Mouse (Mus musculus) liver, embryonic 13.5 days (tissue): ENCODE data around the gene Npm1. TPM values are rescaled to one million over a fixed set of nuclear protein-coding genes. Genes with fewer than 3 reads are reported as not detected.

Experiments used
- ATAC-seq: fragments of 200-750 bp; cut with Nextera tagmentation; 2 replicates; pipeline ENCODE4 v1.8.0; 2017; ENCODE audit warnings: low read depth, mild to moderate bottlenecking, moderate number of reproducible peaks, moderate library complexity
- DNase-seq: peaks from one replicate; pipeline ENCODE4 v3.0.0; 2022
- H3K27ac ChIP-seq: fragments of 300-500 bp; sonication (generic); 2 replicates; pipeline ENCODE4 v1.5.1; 2015; ENCODE audit warnings: moderate library complexity, mild to moderate bottlenecking, inconsistent platforms
- H3K27me3 ChIP-seq: fragments of 300-500 bp; sonication (generic); 2 replicates; pipeline ENCODE4 v1.6.1; 2015; ENCODE audit warnings: mild to moderate bottlenecking, inconsistent platforms
- H3K36me3 ChIP-seq: fragments of 300-500 bp; sonication (generic); 2 replicates; pipeline ENCODE4 v1.6.1; 2015; ENCODE audit warnings: mild to moderate bottlenecking, inconsistent platforms
- H3K4me1 ChIP-seq: fragments of 300-500 bp; sonication (generic); replicated peaks from 2 replicates; pipeline ENCODE4 v1.6.1; 2015; ENCODE audit warnings: inconsistent platforms
- H3K4me2 ChIP-seq: fragments of 300-500 bp; sonication (generic); 2 replicates; pipeline ENCODE4 v1.6.1; 2015; ENCODE audit warnings: inconsistent platforms, mild to moderate bottlenecking, moderate library complexity
- H3K4me3 ChIP-seq: fragments of 300-500 bp; sonication (generic); replicated peaks from 2 replicates; pipeline ENCODE4 v1.5.1; 2015; ENCODE audit warnings: mild to moderate bottlenecking, inconsistent platforms
- H3K9ac ChIP-seq: fragments of 300-500 bp; sonication (generic); 2 replicates; pipeline ENCODE4 v1.6.1; 2015; ENCODE audit warnings: mild to moderate bottlenecking, inconsistent platforms
- H3K9me3 ChIP-seq: fragments of 300-500 bp; sonication (generic); replicated peaks from 2 replicates; pipeline ENCODE4 v1.6.1; 2016; ENCODE audit warnings: inconsistent platforms
- WGBS: fragments of 180-500 bp; shearing (Covaris S2); methylation state at CpG from one replicate; pipeline ENCODE4 v1.1.7; 2015; ENCODE audit not compliant: insufficient replicate concordance; 5-methylcytosine and 5-hydroxymethylcytosine counted together
- polyA plus RNA-seq: library from polyadenylated mRNA; unstranded; fragments of >200 nt; fragmentation: Nextera tagmentation; extraction: Ambion mirVana; gene quantifications from 2 replicates; pipeline ENCODE4 v1.2.1, GENCODE M21; 2015

Npm1 gene
- polyA plus RNA-seq, 1 experiment from 2014 or later: 964 TPM

- H3K4me3 ChIP-seq: no peak overlapping the region
- no peak overlapping the region for H3K9ac ChIP-seq
- WGBS: 18% methylated on average over 9 of the region's 9 CpGs
- ATAC-seq: no peak
- no peak overlapping the region for H3K27ac ChIP-seq
- no peaks in the 10 kb centered on the region for H3K36me3 ChIP-seq
- H3K4me1 ChIP-seq: peaks cover 17% of the 10 kb centered on the region
- no peak for DNase-seq
- H3K9me3 ChIP-seq: no peaks in the 10 kb centered on the region
- H3K4me2 ChIP-seq: no peak overlapping the region
- H3K27me3 ChIP-seq: peaks cover 78% of the 10 kb centered on the region
Measured at GRCm38 (mm10) chr11:33143906-33144305, 19.1 kb downstream of the Npm1 start.

GRCm38 (mm10) chr11:33142801-33143200 is 20.2 kb downstream of the Npm1 start:
- Histone ChIP-seq H3K4me1 (peaks cover 13% of the 10 kb centered on the region), H3K9me3 (no peaks in the 10 kb centered on the region), H3K4me3 (no peak overlapping the region), H3K36me3 (no peaks in the 10 kb centered on the region), H3K27ac (no peak overlapping the region), H3K9ac (no peak overlapping the region), H3K4me2 (no peak overlapping the region), H3K27me3 (peaks cover 68% of the 10 kb centered on the region)
- no peak for DNase-seq
- WGBS: 77% methylated on average over 1 of the region's 1 CpGs
- no peak for ATAC-seq

GRCm38 (mm10) chr11:33140111-33140460 is 22.9 kb downstream of the Npm1 start:
- Histone ChIP-seq H3K9me3 (no peaks in the 10 kb centered on the region), H3K27me3 (peaks cover 48% of the 10 kb centered on the region), H3K9ac (no peak overlapping the region), H3K27ac (no peak overlapping the region), H3K36me3 (no peaks in the 10 kb centered on the region), H3K4me2 (no peak overlapping the region), H3K4me1 (no peaks in the 10 kb centered on the region), H3K4me3 (no peak overlapping the region)
- DNase-seq: no peak
- no peak for ATAC-seq
- WGBS: 73% methylated on average over 5 of the region's 5 CpGs

- no peak for ATAC-seq
- DNase-seq: no peak
- Histone ChIP-seq H3K9ac (no peak overlapping the region), H3K36me3 (no peaks in the 10 kb centered on the region), H3K27ac (no peak overlapping the region), H3K4me3 (no peak overlapping the region), H3K4me2 (no peak overlapping the region), H3K27me3 (peaks cover 43% of the 10 kb centered on the region), H3K4me1 (no peaks in the 10 kb centered on the region), H3K9me3 (no peaks in the 10 kb centered on the region)
- 49% methylated on average over 9 of the region's 9 CpGs for WGBS
Measured at GRCm38 (mm10) chr11:33139458-33140110, 23.4 kb downstream of the Npm1 start.

GRCm38 (mm10) chr11:33138686-33139085 is 24.3 kb downstream of the Npm1 start:
- no peak for DNase-seq
- no peak overlapping the region for H3K4me2 ChIP-seq
- no peaks in the 10 kb centered on the region for H3K9me3 ChIP-seq
- no peak overlapping the region for H3K4me3 ChIP-seq
- H3K4me1 ChIP-seq: no peaks in the 10 kb centered on the region
- H3K27me3 ChIP-seq: peaks cover 34% of the 10 kb centered on the region
- 63% methylated on average over 5 of the region's 5 CpGs for WGBS
- no peak overlapping the region for H3K9ac ChIP-seq
- ATAC-seq: no peak
- no peak overlapping the region for H3K27ac ChIP-seq
- no peaks in the 10 kb centered on the region for H3K36me3 ChIP-seq

GRCm38 (mm10) chr11:33134391-33134986 is 28.5 kb downstream of the Npm1 start:
- no peak overlapping the region for H3K4me3 ChIP-seq
- ATAC-seq (no peak), DNase-seq (no peak)
- peaks cover 12% of the 10 kb centered on the region; the same call in 1 of the 2 replicates for H3K27me3 ChIP-seq
- H3K27ac ChIP-seq: no peak overlapping the region
- WGBS: 68% methylated on average over 8 of the region's 8 CpGs
- H3K4me2 ChIP-seq: no peak overlapping the region
- no peaks in the 10 kb centered on the region for H3K4me1 ChIP-seq
- no peak overlapping the region for H3K9ac ChIP-seq
- H3K36me3 ChIP-seq: no peaks in the 10 kb centered on the region
- no peaks in the 10 kb centered on the region for H3K9me3 ChIP-seq

GRCm38 (mm10) chr11:33132619-33133338 is 30.2 kb downstream of the Npm1 start:
- no peak overlapping the region for H3K4me2 ChIP-seq
- peaks cover 6% of the 10 kb centered on the region; the same call in 1 of the 2 replicates for H3K27me3 ChIP-seq
- no peak overlapping the region for H3K4me3 ChIP-seq
- DNase-seq (no peak), ATAC-seq (no peak)
- WGBS: 55% methylated on average over 8 of the region's 8 CpGs
- no peak overlapping the region for H3K9ac ChIP-seq
- no peak overlapping the region for H3K27ac ChIP-seq
- no peaks in the 10 kb centered on the region for H3K36me3 ChIP-seq
- H3K4me1 ChIP-seq: no peaks in the 10 kb centered on the region
- no peaks in the 10 kb centered on the region for H3K9me3 ChIP-seq

- Histone ChIP-seq H3K4me2 (no peak overlapping the region), H3K4me1 (0 out of 2 replicates have a peak, but pooled peaks cover 4% of the 10 kb centered on the region), H3K27me3 (peaks cover 33% of the 10 kb centered on the region), H3K4me3 (no peak overlapping the region), H3K9me3 (no peaks in the 10 kb centered on the region), H3K27ac (no peak overlapping the region), H3K9ac (no peak overlapping the region), H3K36me3 (no peaks in the 10 kb centered on the region)
- ATAC-seq (no peak), DNase-seq (no peak)
Measured at GRCm38 (mm10) chr11:33127058-33127457, 35.9 kb downstream of the Npm1 start.

- Histone ChIP-seq H3K4me3 (peak overlapping the region; percentile 29), H3K27ac (no peak overlapping the region), H3K36me3 (no peaks in the 10 kb centered on the region), H3K9ac (no peak overlapping the region), H3K9me3 (no peaks in the 10 kb centered on the region), H3K27me3 (peaks cover 50% of the 10 kb centered on the region), H3K4me1 (0 out of 2 replicates have a peak, but pooled peaks cover 4% of the 10 kb centered on the region), H3K4me2 (peak overlapping the region; percentile 53)
- ATAC-seq (0 out of 2 replicates have a peak, but pooled peaks have one; percentile 18), DNase-seq (no peak)
- WGBS: 3% methylated on average over 37 of the region's 37 CpGs
Measured at GRCm38 (mm10) chr11:33122575-33123268, 40.3 kb downstream of the Npm1 start.

GRCm38 (mm10) chr11:33119556-33119955 is 43.5 kb downstream of the Npm1 start:
- Histone ChIP-seq H3K9ac (no peak overlapping the region), H3K4me1 (0 out of 2 replicates have a peak, but pooled peaks cover 4% of the 10 kb centered on the region), H3K27me3 (peaks cover 42% of the 10 kb centered on the region), H3K36me3 (no peaks in the 10 kb centered on the region), H3K4me3 (no peak overlapping the region), H3K9me3 (no peaks in the 10 kb centered on the region), H3K27ac (no peak overlapping the region), H3K4me2 (no peak overlapping the region)
- ATAC-seq (no peak), DNase-seq (no peak)
- 62% methylated on average over 8 of the region's 8 CpGs for WGBS

- no peak for ATAC-seq
- Histone ChIP-seq H3K4me3 (no peak overlapping the region), H3K27ac (no peak overlapping the region), H3K4me1 (0 out of 2 replicates have a peak, but pooled peaks cover 4% of the 10 kb centered on the region), H3K36me3 (no peaks in the 10 kb centered on the region), H3K27me3 (peaks cover 38% of the 10 kb centered on the region), H3K9ac (no peak overlapping the region), H3K9me3 (no peaks in the 10 kb centered on the region), H3K4me2 (no peak overlapping the region)
- no peak for DNase-seq
- WGBS: 49% methylated on average over 7 of the region's 7 CpGs
Measured at GRCm38 (mm10) chr11:33119116-33119515, 43.9 kb downstream of the Npm1 start.
